Mouse (Mus musculus): Measurements from ENCODE around the gene Atg2a.

GRCm38 (mm10) chr19:6273592-6273991 is 32.1 kb downstream of the Atg2a start:
- TF ChIP-seq CTCF (IDR thresholded peaks at IDR 0.05; ENCODE audit: low read depth, low read length) (no peak), POLR2A (IDR thresholded peaks at IDR 0.05; ENCODE audit: borderline replicate concordance, low read depth, low read length) (no peak)
